Mouse (Mus musculus) heart, adult 8-10 months (tissue): ENCODE data around the gene Ccl11. TPM values are rescaled to one million over a fixed set of nuclear protein-coding genes. Genes with fewer than 3 reads are reported as not detected.

Experiments
- DNase-seq: peaks from one replicate; pipeline ENCODE4 v3.0.0; 2022; ENCODE audit warnings: low spot score
- total RNA-seq, 4 experiments: library from RNA; stranded (reverse); gene quantifications; 2 replicates each; pipeline ENCODE4 v1.2.4; 2022

Ccl11 gene
- total RNA-seq: 1 to 10 TPM; 2.4 to 5.2 (median 3.8) TPM

- DNase-seq: no peak
Observed at GRCm38 (mm10) chr11:82057646-82058045, at the start of gene Ccl11. Gene Ccl11 (plus strand): TSS chr11:82057823.

- DNase-seq: no peak
Observed at GRCm38 (mm10) chr11:82010115-82010514, 47.5 kb upstream of the Ccl11 start.

GRCm38 (mm10) chr11:82011411-82012193 lies 46.0 kb upstream of the Ccl11 start:
- DNase-seq: peak; percentile 69

- DNase-seq: no peak
Observed at GRCm38 (mm10) chr11:82013756-82014155, 43.9 kb upstream of the Ccl11 start.

- DNase-seq: no peak
Observed at GRCm38 (mm10) chr11:82015066-82015465, 42.6 kb upstream of the Ccl11 start.

GRCm38 (mm10) chr11:82016181-82016780 lies 41.3 kb upstream of the Ccl11 start:
- no peak for DNase-seq

GRCm38 (mm10) chr11:82019389-82019788 lies 38.2 kb upstream of the Ccl11 start:
- no peak for DNase-seq

GRCm38 (mm10) chr11:82019793-82020192 lies 37.8 kb upstream of the Ccl11 start:
- no peak for DNase-seq

GRCm38 (mm10) chr11:82021406-82021805 lies 36.2 kb upstream of the Ccl11 start:
- no peak for DNase-seq

GRCm38 (mm10) chr11:82022504-82023056 lies 35.0 kb upstream of the Ccl11 start:
- DNase-seq: no peak

- DNase-seq: no peak
Observed at GRCm38 (mm10) chr11:82023769-82024168, 33.9 kb upstream of the Ccl11 start.

GRCm38 (mm10) chr11:82030171-82030570 lies 27.5 kb upstream of the Ccl11 start:
- no peak for DNase-seq

GRCm38 (mm10) chr11:82032136-82032535 lies 25.5 kb upstream of the Ccl11 start:
- DNase-seq: no peak

GRCm38 (mm10) chr11:82032678-82033344 lies 24.8 kb upstream of the Ccl11 start:
- peak; percentile 88 for DNase-seq

GRCm38 (mm10) chr11:82034446-82034845 lies 23.2 kb upstream of the Ccl11 start:
- DNase-seq: no peak

- DNase-seq: peak; percentile 82
Observed at GRCm38 (mm10) chr11:82035356-82035755, 22.3 kb upstream of the Ccl11 start, which contains the start of gene Ccl2. Gene Ccl2 (plus strand): TSS chr11:82035571.

- no peak for DNase-seq
Observed at GRCm38 (mm10) chr11:82035857-82036256, 21.8 kb upstream of the Ccl11 start.

GRCm38 (mm10) chr11:82038535-82038934 lies 19.1 kb upstream of the Ccl11 start, which contains the start of gene Gm17268:
Gene Gm17268 (minus strand): TSS chr11:82038562.
- no peak for DNase-seq

- DNase-seq: no peak
Observed at GRCm38 (mm10) chr11:82039132-82039660, 18.4 kb upstream of the Ccl11 start.

GRCm38 (mm10) chr11:82041671-82042080 lies 15.9 kb upstream of the Ccl11 start:
- DNase-seq: no peak

- peak; percentile 53 for DNase-seq
Observed at GRCm38 (mm10) chr11:82045471-82045870, 12.2 kb upstream of the Ccl11 start, which contains the start of gene Ccl7. Gene Ccl7 (plus strand): TSS chr11:82045712.
